Mouse (Mus musculus): ENCODE measurements around the gene Arhgef18. TPM values are rescaled to one million over a fixed set of nuclear protein-coding genes. Genes with fewer than 3 reads are reported as not detected.
A peak's percentile ranks its signal among the peaks of the same experiment; 100 is the strongest.

The Arhgef18 gene
- total and polyA plus RNA-seq, 3 experiments, result 3.0 to 6.6 TPM; not detected in 1

DNA sequence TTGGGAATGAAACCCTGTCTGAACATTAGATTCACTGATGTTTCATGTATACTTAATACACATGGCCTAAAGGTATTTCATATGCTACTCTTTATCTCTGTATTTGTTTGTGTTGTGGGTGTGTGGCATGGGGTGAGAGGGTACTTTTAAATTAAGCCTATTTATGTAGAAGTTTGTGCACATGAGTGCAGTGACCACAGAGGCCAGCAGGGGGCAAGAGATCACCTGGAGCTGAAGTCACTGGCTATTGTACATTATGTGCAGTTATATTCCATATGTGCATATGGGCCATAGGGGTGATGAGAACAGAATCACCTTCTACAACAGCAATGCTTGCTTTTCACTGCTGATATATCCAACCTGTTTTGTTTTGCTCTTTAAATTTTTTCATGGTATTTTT, 17.1 kb upstream of the Arhgef18 start:
- DNase-seq (ENCODE audit: low read depth, low spot score), result peak; percentile 52
- H3K9me3 ChIP-seq (replicated peaks; ENCODE audit: insufficient read depth, low read length), result no peaks in the 10 kb centered on the region

DNA sequence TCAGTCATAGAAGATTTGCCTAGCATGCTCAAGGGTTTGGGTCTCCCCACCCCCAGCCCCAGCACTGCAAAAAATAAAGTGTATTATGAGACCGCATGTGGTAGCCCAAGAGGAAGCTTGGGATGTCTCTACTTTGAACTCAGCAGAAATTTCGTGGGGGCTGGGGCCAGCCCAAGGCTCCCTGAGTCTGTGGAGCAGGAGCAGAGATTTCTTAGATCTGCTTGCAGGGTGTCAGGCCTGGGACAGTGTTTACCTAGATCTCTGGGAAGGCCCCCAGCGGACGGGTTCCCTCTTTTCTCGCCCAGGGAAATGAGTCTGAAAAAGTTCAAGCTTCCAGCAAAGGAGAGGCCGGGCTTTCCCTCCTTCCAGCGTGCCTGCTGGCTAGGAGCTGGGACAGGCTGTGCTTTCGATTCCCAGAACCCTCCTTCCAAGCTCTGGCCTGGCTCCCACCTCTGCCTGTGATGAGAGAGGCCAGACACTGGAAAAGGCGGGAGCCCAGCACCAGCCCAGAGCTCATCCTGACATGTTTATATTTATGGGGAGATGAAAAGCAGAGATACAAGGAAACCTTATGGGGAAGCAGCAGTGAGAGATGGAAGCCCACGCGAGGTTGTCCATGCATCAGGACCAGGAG, 16.0 kb upstream of the Arhgef18 start:
- Histone ChIP-seq H3K9me3 (replicated peaks; ENCODE audit: insufficient read depth, low read length) (no peaks in the 10 kb centered on the region), H3K27me3 (ENCODE audit: control insufficient read depth in 1 of 2, insufficient read depth in 2 of 2, low read length in 2 of 2) (no peaks in the 10 kb centered on the region), H3K79me2 (ENCODE audit: control insufficient read depth, insufficient read depth, low read length, poor library complexity) (no peaks in the 10 kb centered on the region), H3K4me1 (ENCODE audit: control insufficient read depth in 1 of 2, insufficient read depth in 2 of 2, low read length in 2 of 2) (no peaks in the 10 kb centered on the region), H3K36me3 (ENCODE audit: control insufficient read depth in 1 of 2, insufficient read depth in 2 of 2, low read length in 2 of 2) (no peaks in the 10 kb centered on the region), H3K4me3 (ENCODE audit: control insufficient read depth in 1 of 2, insufficient read depth in 1 of 2, low read depth in 2 of 2, low read length in 2 of 2) (no peak overlapping the region), H3K27ac (ENCODE audit: control insufficient read depth, low read depth, low read length) (no peak overlapping the region), H3K9ac (ENCODE audit: control insufficient read depth, low read depth, low read length, poor library complexity, severe bottlenecking) (no peak overlapping the region)
- no peak for DNase-seq (ENCODE audit: low read depth, low spot score)
- TF ChIP-seq JUND (IDR thresholded peaks at IDR 0.05; ENCODE audit: low read depth, low read length), result no peak
- TF ChIP-seq MYC (IDR thresholded peaks at IDR 0.05; ENCODE audit: low read depth, low read length), result no peak
- TF ChIP-seq SMC3 (IDR thresholded peaks at IDR 0.05; ENCODE audit: low read depth, low read length), result no peak
- TF ChIP-seq TAL1 (IDR thresholded peaks at IDR 0.05; ENCODE audit: low read length), result no peak
- no peak for TF ChIP-seq MYB (IDR thresholded peaks at IDR 0.05; ENCODE audit: low read depth, low read length)
- no peak for TF ChIP-seq E2F4 (IDR thresholded peaks at IDR 0.05; ENCODE audit: borderline replicate concordance, low read depth, low read length)
- no peak for TF ChIP-seq GABPA (IDR thresholded peaks at IDR 0.05; ENCODE audit: low read depth, low read length)
- no peak for TF ChIP-seq GATA1 (IDR thresholded peaks at IDR 0.05; ENCODE audit: low read depth, low read length)
- no peak for TF ChIP-seq NRF1 (IDR thresholded peaks at IDR 0.05; ENCODE audit: insufficient read depth, low read depth, low read length, poor library complexity, severe bottlenecking)
- TF ChIP-seq ZNF384 (IDR thresholded peaks at IDR 0.05; ENCODE audit: low read depth, low read length), result no peak
- no peak for TF ChIP-seq ETS1 (IDR thresholded peaks at IDR 0.05; ENCODE audit: low read depth, low read length)
- TF ChIP-seq ZKSCAN1 (IDR thresholded peaks at IDR 0.05; ENCODE audit: low read depth, low read length), result no peak
- TF ChIP-seq CTCF (IDR thresholded peaks at IDR 0.05 in 2 of 3, conservative IDR thresholded peaks at IDR 0.05 in 1 of 3; ENCODE audit: control insufficient read depth in 1 of 3, insufficient read depth in 1 of 3, low read depth in 2 of 3, low read length in 3 of 3, poor library complexity in 1 of 3, severe bottlenecking in 1 of 3), result no peak
- TF ChIP-seq MAZ (IDR thresholded peaks at IDR 0.05; ENCODE audit: low read depth, low read length), result no peak
- no peak for TF ChIP-seq POLR2AphosphoS5 (IDR thresholded peaks at IDR 0.05; ENCODE audit: borderline replicate concordance, low read depth, low read length)
- TF ChIP-seq RAD21 (IDR thresholded peaks at IDR 0.05; ENCODE audit: low read depth, low read length), result no peak
- no peak for TF ChIP-seq ZMIZ1 (IDR thresholded peaks at IDR 0.05; ENCODE audit: low read depth, low read length)
- TF ChIP-seq EP300 (IDR thresholded peaks at IDR 0.05; ENCODE audit: low read depth in 1 of 2, low read length in 2 of 2), result no peak
- TF ChIP-seq POLR2A (IDR thresholded peaks at IDR 0.05; ENCODE audit: control insufficient read depth in 1 of 2, insufficient read depth in 1 of 2, low read depth in 1 of 2, low read length in 2 of 2, poor library complexity in 1 of 2), result no peak

More for the DNA sequence above, 17.1 kb upstream of the Arhgef18 start:
- H3K79me2 ChIP-seq (ENCODE audit: control insufficient read depth, insufficient read depth, low read length, poor library complexity), result no peaks in the 10 kb centered on the region
- H3K9ac ChIP-seq (ENCODE audit: control insufficient read depth, low read depth, low read length, poor library complexity, severe bottlenecking), result no peak overlapping the region
- peak; percentile 40 to 53 (median 50) for TF ChIP-seq CTCF (IDR thresholded peaks at IDR 0.05 in 2 of 3, conservative IDR thresholded peaks at IDR 0.05 in 1 of 3; ENCODE audit: control insufficient read depth in 1 of 3, insufficient read depth in 1 of 3, low read depth in 2 of 3, low read length in 3 of 3, poor library complexity in 1 of 3, severe bottlenecking in 1 of 3)
- TF ChIP-seq BHLHE40 (IDR thresholded peaks at IDR 0.05; ENCODE audit: borderline replicate concordance, low read depth, low read length), result no peak
- TF ChIP-seq RAD21 (IDR thresholded peaks at IDR 0.05; ENCODE audit: low read depth, low read length), result peak; percentile 22
- TF ChIP-seq GATA1 (IDR thresholded peaks at IDR 0.05; ENCODE audit: low read depth, low read length), result no peak
- TF ChIP-seq EP300 (IDR thresholded peaks at IDR 0.05; ENCODE audit: low read depth in 1 of 2, low read length in 2 of 2), result no peak
- peak; percentile 10; the same call in 1 of the 2 replicates for TF ChIP-seq SMC3 (IDR thresholded peaks at IDR 0.05; ENCODE audit: low read depth, low read length)
- no peaks in the 10 kb centered on the region for H3K4me1 ChIP-seq (ENCODE audit: control insufficient read depth in 1 of 2, insufficient read depth in 2 of 2, low read length in 2 of 2)
- H3K4me3 ChIP-seq (ENCODE audit: control insufficient read depth in 1 of 2, insufficient read depth in 1 of 2, low read depth in 2 of 2, low read length in 2 of 2), result no peak overlapping the region
- no peaks in the 10 kb centered on the region for H3K27me3 ChIP-seq (ENCODE audit: control insufficient read depth in 1 of 2, insufficient read depth in 2 of 2, low read length in 2 of 2)
- no peak overlapping the region for H3K27ac ChIP-seq (ENCODE audit: control insufficient read depth, low read depth, low read length)
- no peaks in the 10 kb centered on the region for H3K36me3 ChIP-seq (ENCODE audit: control insufficient read depth in 1 of 2, insufficient read depth in 2 of 2, low read length in 2 of 2)

Measured in MEL (cell line).